Mouse (Mus musculus) olfactory bulb, adult 2 months (tissue): ENCODE measurements at regions not wholly inside any gene's neighbourhood (a gene's known extent, or its start where the extent isn't known, plus 50 kb on each side); places are given as distances from the start of the nearest gene placed in this dataset.

ENCODE experiments used
- CTCF ChIP-seq: fragments of 200-500 bp; IDR thresholded peaks from 2 replicates; pipeline ENCODE4 v1.5.1; 2012; ENCODE audit warnings: low read depth, mild to moderate bottlenecking, low read length, moderate library complexity; ENCODE audit not compliant: insufficient read depth
- POLR2A ChIP-seq: fragments of 200-500 bp; IDR thresholded peaks from 2 replicates; pipeline ENCODE4 v1.6.1; 2012; ENCODE audit warnings: mild to moderate bottlenecking, low read depth, low read length, moderate library complexity; ENCODE audit not compliant: insufficient read depth

DNA sequence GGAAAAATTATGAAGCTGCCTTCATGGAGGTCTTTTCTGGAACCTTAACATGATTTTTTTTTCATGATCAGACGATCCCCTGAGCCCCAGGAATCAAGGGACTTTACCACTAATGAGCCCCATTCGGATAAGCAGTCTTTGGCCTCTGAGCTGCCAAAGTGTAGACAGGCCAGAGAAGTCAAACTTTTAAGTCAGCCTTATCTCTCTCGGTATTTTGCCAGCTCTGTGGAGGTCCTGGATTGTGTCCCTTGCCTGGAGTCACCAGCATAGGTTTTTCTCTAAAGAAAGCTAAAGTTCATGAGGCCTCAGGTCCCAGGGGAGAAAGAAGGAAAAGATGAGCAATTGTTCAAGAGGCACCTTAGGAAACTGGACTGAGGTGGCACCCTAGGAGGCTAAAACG lies 222.7 kb upstream of the Adamts9 start:
- TF ChIP-seq CTCF: no peak
- TF ChIP-seq POLR2A: no peak
